Mouse (Mus musculus) hindbrain, embryonic 11.5 days (tissue): ENCODE measurements around the gene Olfr969. TPM values are rescaled to one million over a fixed set of nuclear protein-coding genes. Genes with fewer than 3 reads are reported as not detected.
"Not testable (repeated sequence)": the region's sequence is repeated elsewhere in the genome, so short reads cannot be mapped to it uniquely, and the experiment has no call there.

Source experiments
- ATAC-seq: fragments of 200-750 bp; cut with Nextera tagmentation; 2 replicates; pipeline ENCODE4 v1.8.0; 2017; ENCODE audit warnings: mild to moderate bottlenecking, moderate TSS enrichment, moderate library complexity; ENCODE audit not compliant: low FRiP score
- DNase-seq: peaks from one replicate; pipeline ENCODE4 v3.0.0-alpha.2; 2015; ENCODE audit warnings: low spot score
- H3K27ac ChIP-seq: fragments of 300-500 bp; sonication (generic); 2 replicates; pipeline ENCODE4 v1.5.1; 2014; ENCODE audit warnings: mild to moderate bottlenecking, low read depth, low read length
- H3K27me3 ChIP-seq: fragments of 300-500 bp; sonication (generic); 2 replicates; pipeline ENCODE4 v1.6.1; 2014; ENCODE audit warnings: mild to moderate bottlenecking, low read length, moderate library complexity, mixed read lengths; ENCODE audit not compliant: control insufficient read depth, insufficient read depth
- H3K36me3 ChIP-seq: fragments of 300-500 bp; sonication (generic); 2 replicates; pipeline ENCODE4 v1.6.1; 2014; ENCODE audit warnings: mild to moderate bottlenecking, low read length, moderate library complexity, mixed read lengths; ENCODE audit not compliant: control insufficient read depth, insufficient read depth
- H3K4me1 ChIP-seq: fragments of 300-500 bp; sonication (generic); replicated peaks from 2 replicates; pipeline ENCODE4 v1.6.1; 2014; ENCODE audit warnings: low read length, mixed read lengths; ENCODE audit not compliant: control insufficient read depth, insufficient read depth
- H3K4me2 ChIP-seq: fragments of 300-500 bp; sonication (generic); replicated peaks from 2 replicates; pipeline ENCODE4 v1.6.1; 2014; ENCODE audit warnings: mild to moderate bottlenecking, low read depth, low read length
- H3K4me3 ChIP-seq: fragments of 300-500 bp; sonication (generic); 2 replicates; pipeline ENCODE4 v1.5.1; 2014; ENCODE audit warnings: low read depth, low read length
- H3K9ac ChIP-seq: fragments of 300-500 bp; sonication (generic); 2 replicates; pipeline ENCODE4 v1.6.1; 2014; ENCODE audit warnings: low read depth, low read length
- H3K9me3 ChIP-seq: fragments of 300-500 bp; sonication (generic); 2 replicates; pipeline ENCODE4 v1.6.1; 2016; ENCODE audit warnings: low read length; ENCODE audit not compliant: control insufficient read depth
- WGBS: fragments of 180-500 bp; shearing (Covaris S2); extraction: QIAGEN DNeasy Blood & Tissue Kit; methylation state at CpG from one replicate; pipeline ENCODE4 v1.1.7; 2014; 5-methylcytosine and 5-hydroxymethylcytosine counted together
- polyA plus RNA-seq: library from polyadenylated mRNA; unstranded; fragments of >200 nt; fragmentation: Nextera tagmentation; extraction: Ambion mirVana; gene quantifications from 2 replicates; pipeline ENCODE4 v1.2.1, GENCODE M21; 2014

Olfr969 gene
- not detected in 2 replicates for polyA plus RNA-seq

- no peak within 1 kb of the TSS for H3K27ac ChIP-seq
- no peak within 1 kb of the TSS for H3K4me2 ChIP-seq
- H3K4me1 ChIP-seq = no peaks in the 10 kb centered on the region
- WGBS = 80% methylated on average over 2 of the region's 2 CpGs
- DNase-seq (no peak), ATAC-seq (no peak)
- H3K9me3 ChIP-seq = no peaks in the 10 kb centered on the region
- H3K4me3 ChIP-seq = no peak within 1 kb of the TSS
- no peak within 1 kb of the TSS for H3K9ac ChIP-seq
- no peaks in the 10 kb centered on the region for H3K36me3 ChIP-seq
- H3K27me3 ChIP-seq = no peaks in the 10 kb centered on the region
Measured at GRCm38 (mm10) chr9:39790558-39790957, at the start of gene Olfr969. Olfr969 (plus strand) TSS chr9:39790945.

- Histone ChIP-seq H3K4me1 (no peaks in the 10 kb centered on the region), H3K36me3 (no peaks in the 10 kb centered on the region), H3K4me3 (no peak within 1 kb of the TSS), H3K27ac (no peak within 1 kb of the TSS), H3K9ac (no peak within 1 kb of the TSS), H3K9me3 (no peaks in the 10 kb centered on the region), H3K27me3 (no peaks in the 10 kb centered on the region), H3K4me2 (no peak within 1 kb of the TSS)
- ATAC-seq = no peak
- no peak for DNase-seq
Measured at GRCm38 (mm10) chr9:39745949-39746348, 44.8 kb upstream of the Olfr969 start, which contains the start of gene Olfr967. Olfr967 (plus strand) TSS chr9:39746249.

GRCm38 (mm10) chr9:39746428-39746827, 44.3 kb upstream of the Olfr969 start:
- Histone ChIP-seq H3K4me2 (no peak overlapping the region), H3K4me3 (no peak overlapping the region), H3K27me3 (no peaks in the 10 kb centered on the region), H3K27ac (no peak overlapping the region), H3K36me3 (no peaks in the 10 kb centered on the region), H3K9ac (no peak overlapping the region), H3K9me3 (no peaks in the 10 kb centered on the region), H3K4me1 (no peaks in the 10 kb centered on the region)
- WGBS = 91% methylated on average over 1 of the region's 1 CpGs
- no peak for ATAC-seq
- DNase-seq = no peak

- Histone ChIP-seq H3K27me3 (no peaks in the 10 kb centered on the region), H3K9me3 (no peaks in the 10 kb centered on the region), H3K4me1 (no peaks in the 10 kb centered on the region), H3K36me3 (no peaks in the 10 kb centered on the region), H3K4me2 (no peak within 1 kb of the TSS), H3K4me3 (no peak within 1 kb of the TSS), H3K9ac (no peak within 1 kb of the TSS), H3K27ac (no peak within 1 kb of the TSS)
- 88% methylated on average over 1 of the region's 1 CpGs for WGBS
- ATAC-seq (no peak), DNase-seq (no peak)
Measured at GRCm38 (mm10) chr9:39783153-39783552, 7.6 kb upstream of the Olfr969 start, which contains the start of gene Olfr968. Olfr968 (minus strand) TSS chr9:39783253.

DNA sequence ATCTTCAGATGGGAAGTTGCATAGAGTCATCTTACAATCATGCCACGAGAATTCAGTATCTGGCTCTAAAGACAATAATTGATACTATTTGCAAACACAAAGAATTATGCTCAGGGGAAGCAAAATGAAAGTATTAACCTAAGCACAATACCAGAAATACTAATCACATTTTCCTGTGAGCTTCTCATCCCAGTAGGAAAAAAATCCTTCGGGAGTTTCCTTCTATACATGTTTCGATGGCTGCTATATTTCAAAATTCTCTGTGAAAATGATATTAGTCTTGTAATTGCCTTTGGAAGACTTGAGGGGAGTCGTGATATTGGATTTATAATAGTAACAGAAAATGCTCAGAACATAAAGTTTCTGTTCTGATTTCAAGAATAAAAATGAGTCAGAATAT, 17.8 kb downstream of the Olfr969 start, which contains the start of gene Olfr970:
TSS of gene Olfr970 (plus strand) at position 301 of the 400 bp plus-strand sequence.
- Histone ChIP-seq H3K4me1 (no peaks in the 10 kb centered on the region), H3K4me2 (no peak within 1 kb of the TSS), H3K9me3 (no peaks in the 10 kb centered on the region), H3K4me3 (no peak within 1 kb of the TSS), H3K9ac (no peak within 1 kb of the TSS), H3K27me3 (no peaks in the 10 kb centered on the region), H3K27ac (no peak within 1 kb of the TSS), H3K36me3 (no peaks in the 10 kb centered on the region)
- ATAC-seq = no peak
- no peak for DNase-seq
- 79% methylated on average over 4 of the region's 4 CpGs for WGBS

DNA sequence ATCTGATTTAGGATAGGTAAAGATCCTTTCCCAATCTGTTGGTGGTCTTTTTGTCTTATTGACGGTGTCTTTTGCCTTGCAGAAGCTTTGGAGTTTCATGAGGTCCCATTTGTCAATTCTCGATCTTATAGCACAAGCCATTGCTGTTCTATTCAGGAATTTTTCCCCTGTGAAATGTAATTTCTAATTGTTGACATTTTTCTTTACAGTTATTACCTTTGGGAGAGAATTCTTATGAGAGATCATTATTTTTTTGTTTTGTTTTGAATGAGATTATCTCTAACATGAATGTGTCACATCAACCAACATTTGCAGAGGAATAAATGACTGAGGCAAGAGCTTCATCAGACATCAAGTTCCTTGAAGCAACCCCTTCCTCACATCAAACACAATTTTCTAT, 45.8 kb downstream of the Olfr969 start, which contains the start of gene Olfr971:
TSS of gene Olfr971 (plus strand) at position 301 of the 400 bp plus-strand sequence.
- H3K27me3 ChIP-seq, H3K9me3 ChIP-seq, DNase-seq, H3K4me2 ChIP-seq, H3K4me1 ChIP-seq, H3K9ac ChIP-seq, H3K36me3 ChIP-seq, H3K27ac ChIP-seq, ATAC-seq, H3K4me3 ChIP-seq: not testable (repeated sequence)
- WGBS = 95% methylated on average over 1 of the region's 2 CpGs

Other genes with a start within 250 kb of the Olfr969 start
- gene Olfr958, start 236.9 kb upstream of the Olfr969 start, polyA plus RNA-seq = not detected in 2 replicates
- not detected in 2 replicates for gene Olfr959, start 215.4 kb upstream of the Olfr969 start, polyA plus RNA-seq
- gene AW551984, start 186.5 kb upstream of the Olfr969 start, polyA plus RNA-seq = 15.9 and 19.0 TPM in 2 replicates
- gene Olfr148, start 180.3 kb upstream of the Olfr969 start, polyA plus RNA-seq = not detected in 2 replicates
- not detected in 2 replicates for gene Olfr960, start 169.6 kb upstream of the Olfr969 start, polyA plus RNA-seq
- gene Olfr961, start 145.9 kb upstream of the Olfr969 start, polyA plus RNA-seq = not detected in 2 replicates
- gene Olfr963, start 123.7 kb upstream of the Olfr969 start, polyA plus RNA-seq = not detected in 2 replicates
- not detected in 2 replicates for gene Olfr149, start 83.8 kb upstream of the Olfr969 start, polyA plus RNA-seq
- gene Olfr965, start 79.6 kb upstream of the Olfr969 start, polyA plus RNA-seq = not detected in 2 replicates
- not detected in 2 replicates for gene Olfr150, start 60.0 kb upstream of the Olfr969 start, polyA plus RNA-seq
- gene Olfr967, start 44.7 kb upstream of the Olfr969 start, polyA plus RNA-seq = not detected in 2 replicates
- not detected in 2 replicates for gene Olfr968, start 7.7 kb upstream of the Olfr969 start, polyA plus RNA-seq
- gene Olfr970, start 17.9 kb downstream of the Olfr969 start, polyA plus RNA-seq = not detected in 2 replicates
- gene Olfr971, start 45.9 kb downstream of the Olfr969 start, polyA plus RNA-seq = not detected in 2 replicates
- not detected in 2 replicates for gene Olfr972, start 75.5 kb downstream of the Olfr969 start, polyA plus RNA-seq
- gene Olfr229, start 116.4 kb downstream of the Olfr969 start, polyA plus RNA-seq = not detected in 2 replicates
- gene Olfr974, start 146.6 kb downstream of the Olfr969 start, polyA plus RNA-seq = not detected in 2 replicates
- not detected in 2 replicates for gene Olfr975, start 161.1 kb downstream of the Olfr969 start, polyA plus RNA-seq
- gene Olfr976, start 170.2 kb downstream of the Olfr969 start, polyA plus RNA-seq = not detected in 2 replicates
- gene Olfr978, start 201.2 kb downstream of the Olfr969 start, polyA plus RNA-seq = not detected in 2 replicates
- gene Olfr979, start 212.5 kb downstream of the Olfr969 start, polyA plus RNA-seq = not detected in 2 replicates
- not detected in 2 replicates for gene Olfr980, start 218.6 kb downstream of the Olfr969 start, polyA plus RNA-seq
- not detected in 2 replicates for gene Olfr981, start 230.5 kb downstream of the Olfr969 start, polyA plus RNA-seq